Mouse (Mus musculus) megakaryocyte, adult 5-6 weeks (primary cell): ENCODE results near the gene Gale. TPM values are rescaled to one million over a fixed set of nuclear protein-coding genes. Genes with fewer than 3 reads are reported as not detected.
A peak's percentile ranks its signal among the peaks of the same experiment; 100 is the strongest.

Experiments used
- ATAC-seq: 2 replicates; pipeline ENCODE4 v1.8.0; 2016; ENCODE audit warnings: mild to moderate bottlenecking, inconsistent platforms; ENCODE audit not compliant: poor library complexity, severe bottlenecking
- total RNA-seq, 2 experiments: library from RNA; stranded (forward) in 1 of 2; stranded (reverse) in 1 of 2; fragments of 153-499, 151-499 nt in 1 of 2; fragments of 221-1000, 200-1000 nt in 1 of 2; gene quantifications; 2 replicates each; pipeline versions ENCODE4 v1.2.3 to v1.2.4; 2015 to 2017

Gale gene
- total RNA-seq, 2 experiments from 2014 or later = 6.4 to 10.0 TPM

DNA sequence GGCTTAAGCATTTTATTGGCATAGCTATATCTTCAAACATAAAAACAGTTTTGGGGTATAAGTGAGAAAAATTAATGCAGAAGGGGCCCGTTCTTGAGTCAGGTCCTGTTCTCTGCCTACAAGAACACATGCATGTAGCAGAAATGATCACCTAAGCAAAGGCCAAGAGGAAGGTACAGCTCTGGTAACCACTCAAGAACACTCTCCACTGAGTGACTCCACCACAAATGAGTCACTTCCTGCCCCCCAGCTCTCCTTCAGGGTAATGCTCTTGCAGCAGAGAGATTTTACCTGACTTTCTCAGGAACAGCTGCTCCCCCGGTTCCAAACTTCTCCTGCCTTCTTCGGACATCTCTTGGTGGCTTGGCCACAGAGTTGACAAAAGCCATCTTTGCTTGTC lies 43.3 kb downstream of the Gale start:
- ATAC-seq = peak; percentile 54; the same call in 1 of the 2 replicates

DNA sequence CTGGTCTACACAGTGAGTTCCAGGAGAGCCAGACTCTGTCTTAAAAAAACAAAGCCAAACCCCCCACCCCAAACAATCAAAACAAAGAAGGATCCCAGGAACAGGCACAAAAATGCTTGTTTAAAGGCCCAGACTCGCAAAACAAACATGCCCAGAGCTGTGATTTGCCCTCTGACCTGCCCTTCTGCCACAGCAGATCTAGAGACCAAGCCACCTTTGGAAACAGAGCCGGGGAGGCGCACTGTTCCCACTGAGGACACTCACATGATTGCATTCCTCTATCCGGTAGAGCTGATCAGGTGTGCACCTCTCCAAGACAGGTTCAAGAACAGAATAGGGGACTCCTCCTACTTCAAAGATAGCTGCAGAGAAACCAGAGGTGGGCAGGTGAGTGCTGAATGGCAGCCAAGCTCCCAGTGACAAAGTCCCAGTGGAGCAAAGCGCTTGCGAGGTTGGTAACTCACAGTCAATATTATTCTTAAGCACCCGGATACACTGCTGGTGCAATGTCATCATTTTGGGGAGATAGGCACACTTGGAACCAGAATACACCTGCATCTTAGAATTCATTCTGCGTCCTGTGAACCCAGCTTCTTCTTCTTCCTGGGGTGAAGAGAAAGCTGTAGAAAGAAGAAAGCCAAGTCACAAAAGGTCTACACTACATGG lies 45.4 kb downstream of the Gale start:
- no peak for ATAC-seq

DNA sequence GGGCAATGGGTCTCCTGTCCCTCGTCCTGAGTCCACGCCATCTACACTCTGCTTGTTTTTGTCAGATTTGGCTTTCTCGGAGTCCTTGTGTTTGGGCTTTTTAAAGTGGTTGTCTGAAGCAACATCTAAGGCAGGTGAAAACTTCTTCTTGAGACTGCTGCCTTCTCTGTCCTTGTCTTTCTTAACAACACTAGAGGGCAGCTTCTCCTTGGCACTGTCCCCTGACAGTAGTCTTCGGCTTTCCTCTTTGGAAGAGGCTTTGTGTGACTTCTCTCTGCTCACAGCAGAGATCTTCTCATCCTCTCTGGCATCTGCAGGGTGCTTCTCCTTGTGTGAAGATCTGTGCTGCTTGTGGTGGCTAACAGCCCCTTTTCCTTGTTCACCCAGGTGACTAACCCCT lies 47.1 kb downstream of the Gale start:
- no peak for ATAC-seq

DNA sequence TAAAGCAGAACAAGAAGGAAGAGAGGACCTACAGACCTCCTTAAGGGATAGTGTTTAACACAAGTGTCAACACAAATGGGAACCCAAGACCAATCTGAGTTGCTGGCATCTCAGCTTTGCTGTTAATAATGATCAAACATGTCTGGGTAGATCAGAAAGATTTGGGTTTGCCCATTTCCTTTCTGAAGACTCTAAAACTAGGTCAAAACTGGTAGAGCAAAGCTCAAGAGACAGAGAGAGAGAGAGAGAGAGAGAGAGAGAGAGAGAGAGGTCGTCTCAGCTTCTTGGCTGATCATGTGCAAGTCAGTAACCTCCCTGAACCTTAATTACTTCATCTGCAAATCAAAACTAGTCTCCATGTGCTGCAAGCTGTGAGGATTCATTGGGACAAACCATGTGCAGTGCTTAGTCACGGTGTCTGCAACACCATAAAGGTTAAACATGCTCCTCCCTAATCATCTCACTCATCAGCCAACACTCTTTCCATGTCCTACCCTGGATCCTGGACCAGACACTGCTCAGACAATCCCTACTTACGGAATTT lies 52.6 kb downstream of the Gale start:
- ATAC-seq = no peak

Other genes starting within 250 kb of the Gale start
- not detected in 2 replicates for gene Il22ra1, start 235.6 kb upstream of the Gale start, total RNA-seq (2015)
- not detected in 2 replicates for gene Il22ra1, start 235.6 kb upstream of the Gale start, total RNA-seq (2017)
- gene Myom3, start 204.0 kb upstream of the Gale start, total RNA-seq (2015) = not detected in 2 replicates
- not detected in 2 replicates for gene Myom3, start 204.0 kb upstream of the Gale start, total RNA-seq (2017)
- gene Srsf10, start 108.0 kb upstream of the Gale start, total RNA-seq (2015) = 104 and 125 TPM in 2 replicates
- gene Srsf10, start 108.0 kb upstream of the Gale start, total RNA-seq (2017) = 130 and 147 TPM in 2 replicates
- gene Pnrc2, start 89.9 kb upstream of the Gale start, total RNA-seq (2015) = 248 and 273 TPM in 2 replicates
- gene Pnrc2, start 89.9 kb upstream of the Gale start, total RNA-seq (2017) = 249 and 251 TPM in 2 replicates
- 15.2 and 16.9 TPM in 2 replicates for gene Cnr2, start 68.3 kb upstream of the Gale start, total RNA-seq (2015)
- 18.8 and 20.7 TPM in 2 replicates for gene Cnr2, start 68.3 kb upstream of the Gale start, total RNA-seq (2017)
- gene Fuca1, start 43.0 kb upstream of the Gale start, total RNA-seq (2015) = 72.1 and 86.7 TPM in 2 replicates
- 143 and 189 TPM in 2 replicates for gene Fuca1, start 43.0 kb upstream of the Gale start, total RNA-seq (2017)
- 60.7 and 76.8 TPM in 2 replicates for gene Hmgcl, start 17.3 kb upstream of the Gale start, total RNA-seq (2015)
- gene Hmgcl, start 17.3 kb upstream of the Gale start, total RNA-seq (2017) = 54.9 and 60.4 TPM in 2 replicates
- 49.7 and 51.4 TPM in 2 replicates for gene Lypla2, start 8.9 kb downstream of the Gale start, total RNA-seq (2015)
- gene Lypla2, start 8.9 kb downstream of the Gale start, total RNA-seq (2017) = 21.4 and 25.3 TPM in 2 replicates
- 14.9 and 18.5 TPM in 2 replicates for gene Pithd1, start 23.5 kb downstream of the Gale start, total RNA-seq (2015)
- 20.6 and 26.2 TPM in 2 replicates for gene Pithd1, start 23.5 kb downstream of the Gale start, total RNA-seq (2017)
- gene Eloa, start 58.0 kb downstream of the Gale start, total RNA-seq (2015) = 61.0 and 62.7 TPM in 2 replicates
- 63.0 and 68.6 TPM in 2 replicates for gene Eloa, start 58.0 kb downstream of the Gale start, total RNA-seq (2017)
- 1,014 and 1,023 TPM in 2 replicates for gene Rpl11, start 89.7 kb downstream of the Gale start, total RNA-seq (2015)
- 540 and 557 TPM in 2 replicates for gene Rpl11, start 89.7 kb downstream of the Gale start, total RNA-seq (2017)
- gene Id3, start 179.8 kb downstream of the Gale start, total RNA-seq (2015) = 1.9 and 2.0 TPM in 2 replicates
- 0.77 and 1.8 TPM in 2 replicates for gene Id3, start 179.8 kb downstream of the Gale start, total RNA-seq (2017)
- 78.1 and 107 TPM in 2 replicates for gene E2f2, start 208.7 kb downstream of the Gale start, total RNA-seq (2015)
- 59.4 and 63.6 TPM in 2 replicates for gene E2f2, start 208.7 kb downstream of the Gale start, total RNA-seq (2017)
- not detected in 2 replicates for gene Asap3, start 242.6 kb downstream of the Gale start, total RNA-seq (2015)
- gene Asap3, start 242.6 kb downstream of the Gale start, total RNA-seq (2017) = 0.04 TPM in 1 of 2 replicates, not detected in the other